ENCODE assay signal across 8 mouse cellular contexts in genomic region chr17:29801358-29801757, GRCm38 (mm10).
A peak's percentile ranks its signal among the peaks of the same experiment; 100 is the strongest.
DNase-seq lines count a peak whose midpoint lies in the region; ATAC-seq and TF ChIP-seq lines count a peak whose summit lies in the region.

No protein-coding gene starts in this region.

- H3K27ac ChIP-seq in kidney, embryonic 15.5 days, result no peak overlapping the region
- no peak overlapping the region for H3K27ac ChIP-seq in limb, embryonic 10.5 days

- 0 out of 2 replicates have a peak, but pooled peaks cover 3% of the 10 kb centered on the region for H3K9me3 ChIP-seq in kidney, embryonic 15.5 days (replicated peaks)
- H3K9me3 ChIP-seq in G1E (replicated peaks), result peaks cover 8% of the 10 kb centered on the region
- no peaks in the 10 kb centered on the region; the same call in 1 of the 2 replicates for H3K9me3 ChIP-seq in limb, embryonic 10.5 days (replicated peaks)

- peak; percentile 85 for TF ChIP-seq CTCF in G1E (IDR thresholded peaks at IDR 0.05; ENCODE audit: low read depth, low read length)

- no peak overlapping the region for H3K9ac ChIP-seq in kidney, embryonic 15.5 days

- ATAC-seq in kidney, embryonic 15.5 days (replicated peaks; ENCODE audit: low FRiP score), result no peak
- no peak for ATAC-seq in G1E (ENCODE audit: extremely low read depth, insufficient number of reproducible peaks, low FRiP score, poor library complexity, severe bottlenecking)

- H3K36me3 ChIP-seq in kidney, embryonic 15.5 days, result no peaks in the 10 kb centered on the region
- H3K36me3 ChIP-seq in G1E (replicated peaks), result no peaks in the 10 kb centered on the region
- no peaks in the 10 kb centered on the region for H3K36me3 ChIP-seq in limb, embryonic 10.5 days

- WGBS in kidney, embryonic 15.5 days, result 24% methylated on average over 4 of the region's 4 CpGs
- WGBS in limb, embryonic 10.5 days, result 25% methylated on average over 4 of the region's 4 CpGs

- H3K27me3 ChIP-seq in kidney, embryonic 15.5 days, result 0 out of 2 replicates have a peak, but pooled peaks cover 8% of the 10 kb centered on the region
- H3K27me3 ChIP-seq in G1E (ENCODE audit: insufficient read depth, low read length), result peaks cover 40% of the 10 kb centered on the region
- peaks cover 33% of the 10 kb centered on the region for H3K27me3 ChIP-seq in limb, embryonic 10.5 days (ENCODE audit: low read depth, poor library complexity, severe bottlenecking)

- H3K4me2 ChIP-seq in kidney, embryonic 15.5 days, result no peak overlapping the region

- peak; percentile 63 for DNase-seq in kidney, adult 18-20 months
- DNase-seq in G1E (ENCODE audit: low spot score), result peak; percentile 60
- peak; percentile 33 for DNase-seq in c-Kit-negative CD71-positive TER-119-positive erythroid progenitor cells, embryonic 14.5 days (ENCODE audit: low read depth, low spot score)
- DNase-seq in forelimb bud, embryonic 11.5 days (ENCODE audit: low read depth, low spot score), result peak; percentile 59
- DNase-seq in limb, embryonic 10.5 days (ENCODE audit: low spot score), result peak; percentile 81
- DNase-seq in retina, adult 2 months (ENCODE audit: low read depth, low spot score), result peak; percentile 42
- peak; percentile 83 for DNase-seq in urinary bladder, postnatal 25 days (ENCODE audit: low spot score)

- H3K4me1 ChIP-seq in kidney, embryonic 15.5 days, result no peaks in the 10 kb centered on the region
- peaks cover 41% of the 10 kb centered on the region for H3K4me1 ChIP-seq in G1E (ENCODE audit: insufficient read depth, low read depth, low read length)
- peaks cover 39% of the 10 kb centered on the region for H3K4me1 ChIP-seq in limb, embryonic 10.5 days

- H3K4me3 ChIP-seq in kidney, embryonic 15.5 days (replicated peaks), result no peak overlapping the region
- no peak overlapping the region for H3K4me3 ChIP-seq in G1E (ENCODE audit: low read depth, low read length)
- no peak overlapping the region for H3K4me3 ChIP-seq in limb, embryonic 10.5 days

Comparison
In these comparisons a context has a peak if more than half of its experiments do, and no peak if none do; other contexts are left out.
1. DNase-seq: peak in every context shown above with its lines; median percentile 83 in urinary bladder, postnatal 25 days; 81 in limb, embryonic 10.5 days; 63 in kidney, adult 18-20 months; 60 in G1E; 59 in forelimb bud, embryonic 11.5 days; 42 in retina, adult 2 months; 33 in c-Kit-negative CD71-positive TER-119-positive erythroid progenitor cells, embryonic 14.5 days.